Mouse (Mus musculus) urinary bladder, postnatal 4 days (tissue): ENCODE measurements around the gene Ascl3.

Experiments used
- DNase-seq, 2 experiments: peaks; one replicate each; pipeline ENCODE4 v3.0.0; 2021 to 2022; ENCODE audit warnings: low spot score in 2 of 2

Gene Ascl3

GRCm38 (mm10) chr7:109710069-109710468 is 21.5 kb downstream of the Ascl3 start:
- no peak for DNase-seq

- peak in 1 of 2 experiments; percentile 63 for DNase-seq
Measured at GRCm38 (mm10) chr7:109708961-109709382, 22.6 kb downstream of the Ascl3 start.

GRCm38 (mm10) chr7:109707023-109707785 is 24.3 kb downstream of the Ascl3 start:
- DNase-seq = no peak

GRCm38 (mm10) chr7:109704461-109704860 is 27.1 kb downstream of the Ascl3 start:
- DNase-seq = no peak

- DNase-seq = no peak
Measured at GRCm38 (mm10) chr7:109704016-109704377, 27.5 kb downstream of the Ascl3 start.

- peak; percentile 96 to 98 for DNase-seq
Measured at GRCm38 (mm10) chr7:109703190-109704015, 28.1 kb downstream of the Ascl3 start, which contains the start of the genes St5 and Akip1. Gene St5 (minus strand): TSS chr7:109703605. Gene Akip1 (plus strand): TSS chr7:109703690.

- DNase-seq = no peak
Measured at GRCm38 (mm10) chr7:109702721-109703120, 28.8 kb downstream of the Ascl3 start.

- DNase-seq = no peak
Measured at GRCm38 (mm10) chr7:109700213-109700612, 31.3 kb downstream of the Ascl3 start.

- no peak for DNase-seq
Measured at GRCm38 (mm10) chr7:109695339-109695726, 36.2 kb downstream of the Ascl3 start.

- DNase-seq = no peak
Measured at GRCm38 (mm10) chr7:109694576-109695338, 36.8 kb downstream of the Ascl3 start.

- DNase-seq = no peak
Measured at GRCm38 (mm10) chr7:109690961-109691360, 40.6 kb downstream of the Ascl3 start.

GRCm38 (mm10) chr7:109690101-109690500 is 41.4 kb downstream of the Ascl3 start:
- DNase-seq = no peak

- DNase-seq = no peak
Measured at GRCm38 (mm10) chr7:109686585-109687128, 44.9 kb downstream of the Ascl3 start.

- no peak for DNase-seq
Measured at GRCm38 (mm10) chr7:109680879-109681278, 50.6 kb downstream of the Ascl3 start.

- DNase-seq = no peak
Measured at GRCm38 (mm10) chr7:109680284-109680683, 51.2 kb downstream of the Ascl3 start.
